Mouse (Mus musculus): Measurements from ENCODE around the gene Phpt1. TPM values are rescaled to one million over a fixed set of nuclear protein-coding genes. Genes with fewer than 3 reads are reported as not detected.

Gene Phpt1
- polyA plus RNA-seq, 1 experiment from 2014 or later: 31.2 TPM

DNA sequence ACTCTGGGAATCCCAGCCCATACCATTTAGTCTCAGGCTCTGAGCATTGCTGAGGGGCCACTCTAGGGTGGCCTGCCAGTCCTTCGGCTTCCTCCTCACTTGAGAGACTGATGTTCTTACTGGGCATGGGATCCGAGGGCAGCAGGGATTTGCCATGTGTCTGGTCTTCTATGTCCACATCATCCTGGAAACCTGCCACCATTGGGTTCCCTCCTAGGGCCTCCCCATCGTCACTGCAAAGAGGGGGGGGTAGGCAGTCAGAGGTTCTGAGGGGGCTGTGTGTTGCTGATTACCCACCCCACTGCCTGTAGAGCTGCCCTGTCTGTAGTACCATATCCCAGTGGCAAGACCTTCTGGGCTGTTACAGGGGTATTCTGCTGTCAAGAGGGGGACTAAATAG is 10.6 kb upstream of the Phpt1 start:
- H3K4me3 ChIP-seq (ENCODE audit: low read depth, low read length): no peak overlapping the region
- H3K9ac ChIP-seq (ENCODE audit: low read depth, low read length): no peak overlapping the region
- no peak overlapping the region for H3K27ac ChIP-seq (ENCODE audit: low read length)
- H3K9me3 ChIP-seq (replicated peaks; ENCODE audit: control insufficient read depth, low read length): no peaks in the 10 kb centered on the region
- H3K4me2 ChIP-seq (ENCODE audit: low read depth, low read length): no peak overlapping the region
- no peak for ATAC-seq (ENCODE audit: low read depth)
- H3K27me3 ChIP-seq (ENCODE audit: control insufficient read depth, insufficient read depth, low read depth, low read length): peaks cover 8% of the 10 kb centered on the region
- peaks cover 6% of the 10 kb centered on the region for H3K36me3 ChIP-seq (ENCODE audit: control insufficient read depth, insufficient read depth)
- H3K4me1 ChIP-seq (ENCODE audit: control insufficient read depth, low read depth, low read length): peaks cover 19% of the 10 kb centered on the region
- 73% methylated on average over 3 of the region's 3 CpGs for WGBS (ENCODE audit: insufficient replicate concordance)

DNA sequence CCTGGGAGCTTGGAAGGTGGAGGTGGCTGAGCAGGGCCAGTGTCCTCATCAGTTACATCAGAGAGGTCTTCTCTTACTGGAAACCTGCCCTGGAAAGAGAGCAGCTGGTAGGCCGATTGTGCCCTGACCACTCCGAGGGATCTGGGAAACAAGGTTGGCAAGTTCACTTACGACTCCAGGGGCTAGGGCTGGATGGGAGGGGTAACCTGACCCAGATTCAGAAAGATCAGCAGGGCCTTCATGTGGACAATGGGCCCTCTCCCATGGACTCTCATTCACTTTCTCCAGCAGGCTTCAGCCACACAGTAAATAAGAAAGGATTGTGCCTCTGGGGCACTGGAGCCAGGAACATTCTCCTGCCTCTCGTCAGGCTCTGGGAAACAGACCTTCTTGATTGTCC is 9.8 kb upstream of the Phpt1 start:
- no peak for ATAC-seq (ENCODE audit: low read depth)
- H3K4me1 ChIP-seq (ENCODE audit: control insufficient read depth, low read depth, low read length): peaks cover 23% of the 10 kb centered on the region
- H3K9me3 ChIP-seq (replicated peaks; ENCODE audit: control insufficient read depth, low read length): no peaks in the 10 kb centered on the region
- peaks cover 2% of the 10 kb centered on the region; the same call in 1 of the 2 replicates for H3K36me3 ChIP-seq (ENCODE audit: control insufficient read depth, insufficient read depth)
- WGBS (ENCODE audit: insufficient replicate concordance): 75% methylated on average over 4 of the region's 4 CpGs
- H3K27me3 ChIP-seq (ENCODE audit: control insufficient read depth, insufficient read depth, low read depth, low read length): peaks cover 16% of the 10 kb centered on the region
- no peak overlapping the region for H3K4me3 ChIP-seq (ENCODE audit: low read depth, low read length)
- no peak overlapping the region for H3K4me2 ChIP-seq (ENCODE audit: low read depth, low read length)
- H3K9ac ChIP-seq (ENCODE audit: low read depth, low read length): no peak overlapping the region
- H3K27ac ChIP-seq (ENCODE audit: low read length): no peak overlapping the region

DNA sequence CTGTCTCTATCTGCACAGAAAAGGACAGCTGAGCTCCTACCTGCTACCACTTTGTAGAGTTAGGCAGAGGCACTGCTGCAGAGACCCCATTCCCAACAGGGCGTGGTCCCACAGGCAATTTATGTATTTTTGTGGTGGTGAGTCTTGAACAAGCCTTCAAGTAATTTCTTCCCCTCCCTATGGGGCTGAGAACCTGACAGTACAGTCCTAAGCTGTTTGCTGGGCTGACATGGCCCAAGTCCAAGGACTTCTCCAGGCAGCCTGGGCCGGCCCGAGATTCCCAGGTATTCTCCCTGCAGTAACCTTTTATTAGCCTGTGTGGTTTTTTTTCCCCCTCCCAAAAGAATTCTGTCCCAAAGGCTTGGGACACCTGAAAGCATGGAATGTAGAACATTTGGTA is 9.1 kb upstream of the Phpt1 start:
- ATAC-seq (ENCODE audit: low read depth): no peak
- 80% methylated on average over 3 of the region's 3 CpGs for WGBS (ENCODE audit: insufficient replicate concordance)
- Histone ChIP-seq H3K27ac (ENCODE audit: low read length) (no peak overlapping the region), H3K4me1 (ENCODE audit: control insufficient read depth, low read depth, low read length) (peaks cover 30% of the 10 kb centered on the region), H3K4me2 (ENCODE audit: low read depth, low read length) (no peak overlapping the region), H3K27me3 (ENCODE audit: control insufficient read depth, insufficient read depth, low read depth, low read length) (peaks cover 23% of the 10 kb centered on the region), H3K9me3 (replicated peaks; ENCODE audit: control insufficient read depth, low read length) (no peaks in the 10 kb centered on the region), H3K9ac (ENCODE audit: low read depth, low read length) (no peak overlapping the region), H3K36me3 (ENCODE audit: control insufficient read depth, insufficient read depth) (peaks cover 2% of the 10 kb centered on the region; the same call in 1 of the 2 replicates), H3K4me3 (ENCODE audit: low read depth, low read length) (no peak overlapping the region)

DNA sequence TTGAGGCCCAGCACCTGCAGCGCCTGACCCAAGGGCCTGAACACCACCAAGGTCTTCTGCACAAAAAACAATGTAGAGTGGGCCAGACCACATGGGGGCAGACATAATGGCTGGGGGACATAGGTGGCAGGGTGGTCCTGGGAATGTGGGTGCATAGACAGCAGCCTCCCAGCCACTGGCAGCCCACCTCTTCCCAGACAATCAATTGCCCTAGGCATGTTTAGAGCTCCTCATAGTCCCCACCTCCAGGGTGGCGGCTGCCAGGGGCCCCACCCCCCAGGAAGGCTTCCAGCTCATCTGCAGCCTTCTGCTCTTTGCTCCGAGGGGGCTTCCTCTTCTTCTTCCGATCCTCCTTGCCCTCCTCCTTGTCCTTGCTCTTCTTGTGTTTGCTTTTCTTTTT is 8.5 kb upstream of the Phpt1 start:
- ATAC-seq (ENCODE audit: low read depth): no peak
- Histone ChIP-seq H3K4me1 (ENCODE audit: control insufficient read depth, low read depth, low read length) (peaks cover 33% of the 10 kb centered on the region), H3K9ac (ENCODE audit: low read depth, low read length) (no peak overlapping the region), H3K27me3 (ENCODE audit: control insufficient read depth, insufficient read depth, low read depth, low read length) (peaks cover 28% of the 10 kb centered on the region), H3K4me2 (ENCODE audit: low read depth, low read length) (no peak overlapping the region), H3K4me3 (ENCODE audit: low read depth, low read length) (no peak overlapping the region), H3K27ac (ENCODE audit: low read length) (no peak overlapping the region), H3K36me3 (ENCODE audit: control insufficient read depth, insufficient read depth) (peaks cover 2% of the 10 kb centered on the region; the same call in 1 of the 2 replicates), H3K9me3 (replicated peaks; ENCODE audit: control insufficient read depth, low read length) (no peaks in the 10 kb centered on the region)
- 71% methylated on average over 4 of the region's 4 CpGs for WGBS (ENCODE audit: insufficient replicate concordance)

DNA sequence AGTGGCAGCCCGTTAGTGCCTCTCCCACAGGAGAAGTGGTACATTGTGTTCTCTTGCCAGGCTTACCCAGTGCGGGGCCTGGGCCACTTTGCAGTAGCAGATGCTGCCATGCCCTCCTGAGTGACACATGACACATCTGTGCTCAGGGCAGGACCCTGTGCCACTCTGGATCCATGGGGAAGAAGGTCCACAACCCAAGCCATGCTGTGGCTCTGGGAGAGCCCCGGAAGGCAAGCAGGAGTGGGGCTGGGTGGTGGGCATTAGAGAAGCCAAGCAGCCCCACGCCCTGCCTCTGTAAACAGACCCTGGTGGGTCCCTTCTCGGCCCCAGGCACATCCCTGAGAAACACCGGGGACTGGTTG is 8.1 kb upstream of the Phpt1 start:
- H3K27me3 ChIP-seq (ENCODE audit: control insufficient read depth, insufficient read depth, low read depth, low read length): peaks cover 33% of the 10 kb centered on the region
- H3K4me3 ChIP-seq (ENCODE audit: low read depth, low read length): no peak overlapping the region
- no peak overlapping the region for H3K9ac ChIP-seq (ENCODE audit: low read depth, low read length)
- H3K4me2 ChIP-seq (ENCODE audit: low read depth, low read length): no peak overlapping the region
- no peak for ATAC-seq (ENCODE audit: low read depth)
- no peaks in the 10 kb centered on the region for H3K9me3 ChIP-seq (replicated peaks; ENCODE audit: control insufficient read depth, low read length)
- H3K27ac ChIP-seq (ENCODE audit: low read length): no peak overlapping the region
- WGBS (ENCODE audit: insufficient replicate concordance): 82% methylated on average over 6 of the region's 6 CpGs
- H3K4me1 ChIP-seq (ENCODE audit: control insufficient read depth, low read depth, low read length): peaks cover 34% of the 10 kb centered on the region
- H3K36me3 ChIP-seq (ENCODE audit: control insufficient read depth, insufficient read depth): peaks cover 2% of the 10 kb centered on the region; the same call in 1 of the 2 replicates

DNA sequence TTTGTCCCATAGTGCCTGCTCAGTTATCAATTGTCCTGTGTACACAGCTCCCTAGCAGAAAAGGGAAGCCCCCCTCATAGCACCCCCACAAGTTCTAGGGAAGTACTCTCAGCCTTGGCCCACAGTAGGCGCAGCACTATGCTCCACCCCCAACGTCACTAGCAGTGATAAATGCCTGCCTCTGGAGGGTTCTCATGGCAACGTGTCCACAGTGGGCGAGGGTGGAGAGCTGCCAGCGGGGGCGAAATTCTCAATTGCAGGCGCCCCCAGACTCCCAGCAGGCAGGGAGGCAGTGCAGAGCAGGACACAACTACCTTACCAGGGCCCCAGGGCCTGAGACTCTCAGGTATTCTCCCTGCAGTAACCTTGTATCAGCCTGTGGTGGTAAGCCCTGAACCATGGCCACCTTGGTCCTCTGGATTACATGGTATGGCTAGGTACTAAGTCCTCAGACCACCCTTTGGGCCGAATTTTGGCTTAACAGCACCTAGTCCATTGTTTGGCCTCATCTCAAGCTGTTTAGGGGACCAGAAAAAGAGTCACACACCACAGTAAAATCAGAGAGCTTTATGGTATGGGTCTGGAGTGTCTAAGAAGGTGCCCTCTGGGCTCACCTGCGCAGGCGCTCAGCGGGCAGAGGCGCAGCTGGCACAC is 7.6 kb upstream of the Phpt1 start:
- Histone ChIP-seq H3K9me3 (replicated peaks; ENCODE audit: control insufficient read depth, low read length) (no peaks in the 10 kb centered on the region), H3K4me2 (ENCODE audit: low read depth, low read length) (no peak overlapping the region), H3K27me3 (ENCODE audit: control insufficient read depth, insufficient read depth, low read depth, low read length) (peaks cover 38% of the 10 kb centered on the region), H3K4me1 (ENCODE audit: control insufficient read depth, low read depth, low read length) (peaks cover 39% of the 10 kb centered on the region), H3K36me3 (ENCODE audit: control insufficient read depth, insufficient read depth) (peaks cover 2% of the 10 kb centered on the region; the same call in 1 of the 2 replicates), H3K4me3 (ENCODE audit: low read depth, low read length) (no peak overlapping the region), H3K27ac (ENCODE audit: low read length) (no peak overlapping the region), H3K9ac (ENCODE audit: low read depth, low read length) (no peak overlapping the region)
- WGBS (ENCODE audit: insufficient replicate concordance): 34% methylated on average over 12 of the region's 12 CpGs
- no peak for ATAC-seq (ENCODE audit: low read depth)

DNA sequence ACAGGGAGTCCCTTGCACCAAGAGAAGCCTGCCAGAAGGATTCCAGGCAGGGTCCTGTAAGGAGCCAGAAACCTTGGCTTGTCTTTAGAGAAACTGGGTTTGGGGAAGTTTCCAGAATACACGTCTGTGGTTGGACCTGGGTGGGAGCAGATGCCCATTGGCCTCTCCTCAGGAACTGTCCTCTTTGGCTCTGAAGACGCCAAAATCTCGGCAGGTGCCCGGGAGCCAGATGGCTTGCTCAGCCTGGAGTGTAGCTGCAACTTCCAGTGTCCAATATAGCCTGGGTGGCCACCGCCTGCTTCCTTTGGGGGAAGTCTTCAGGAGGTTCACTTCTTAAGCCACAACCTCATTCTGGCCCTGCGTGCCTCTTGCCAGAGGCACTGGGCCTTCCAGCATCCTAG is 6.9 kb upstream of the Phpt1 start:
- peak overlapping the region; percentile 50; the same call in 1 of the 2 replicates for H3K4me2 ChIP-seq (ENCODE audit: low read depth, low read length)

DNA sequence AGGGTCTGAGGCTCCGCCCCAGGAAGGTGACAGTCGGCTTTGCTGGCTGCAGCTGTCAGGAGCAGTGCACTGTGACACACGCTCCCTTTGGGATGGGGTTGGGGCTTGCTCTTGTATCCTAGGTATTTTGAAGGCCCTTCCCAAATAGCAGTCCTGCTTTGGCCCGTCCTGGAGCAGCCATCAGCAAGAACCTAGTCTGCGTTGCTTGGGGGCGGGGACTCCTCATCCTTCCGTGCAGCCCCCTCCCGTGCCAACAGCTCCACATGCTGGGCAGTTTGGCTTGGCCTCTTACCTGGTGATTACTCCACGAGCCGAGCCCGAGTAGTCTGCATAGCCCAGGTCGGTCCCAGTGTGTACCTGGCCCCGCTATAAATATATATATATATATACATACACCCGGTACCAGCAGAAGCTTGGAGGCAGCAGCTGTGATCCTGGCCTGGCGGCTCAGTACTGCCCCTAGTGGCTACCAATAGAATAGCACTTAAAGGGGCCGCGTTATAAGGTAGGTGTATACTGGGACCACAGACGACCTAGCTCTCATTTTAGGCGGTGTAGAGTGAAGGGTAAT is 6.4 kb upstream of the Phpt1 start, which contains the start of gene Ajm1:
Gene Ajm1, minus strand, starts transcription at position 464 of the 571 bp plus-strand sequence.
- peak within 1 kb of the TSS; percentile 22; the same call in 1 of the 2 replicates for H3K4me3 ChIP-seq (ENCODE audit: low read depth, low read length)
- H3K36me3 ChIP-seq (ENCODE audit: control insufficient read depth, insufficient read depth): peaks cover 2% of the 10 kb centered on the region; the same call in 1 of the 2 replicates
- WGBS (ENCODE audit: insufficient replicate concordance): 5% methylated on average over 19 of the region's 19 CpGs
- H3K27me3 ChIP-seq (ENCODE audit: control insufficient read depth, insufficient read depth, low read depth, low read length): peaks cover 50% of the 10 kb centered on the region
- no peak within 1 kb of the TSS for H3K27ac ChIP-seq (ENCODE audit: low read length)
- no peaks in the 10 kb centered on the region for H3K9me3 ChIP-seq (replicated peaks; ENCODE audit: control insufficient read depth, low read length)
- H3K9ac ChIP-seq (ENCODE audit: low read depth, low read length): no peak within 1 kb of the TSS
- peak; percentile 64 for ATAC-seq (ENCODE audit: low read depth)
- peaks cover 41% of the 10 kb centered on the region for H3K4me1 ChIP-seq (ENCODE audit: control insufficient read depth, low read depth, low read length)
- peak within 1 kb of the TSS; percentile 50 for H3K4me2 ChIP-seq (ENCODE audit: low read depth, low read length)

More for the DNA sequence above, 6.9 kb upstream of the Phpt1 start:
- H3K4me1 ChIP-seq (ENCODE audit: control insufficient read depth, low read depth, low read length): peaks cover 41% of the 10 kb centered on the region
- ATAC-seq (ENCODE audit: low read depth): no peak
- no peak overlapping the region for H3K27ac ChIP-seq (ENCODE audit: low read length)
- no peak overlapping the region for H3K4me3 ChIP-seq (ENCODE audit: low read depth, low read length)
- H3K9ac ChIP-seq (ENCODE audit: low read depth, low read length): no peak overlapping the region
- H3K27me3 ChIP-seq (ENCODE audit: control insufficient read depth, insufficient read depth, low read depth, low read length): peaks cover 45% of the 10 kb centered on the region
- peaks cover 2% of the 10 kb centered on the region; the same call in 1 of the 2 replicates for H3K36me3 ChIP-seq (ENCODE audit: control insufficient read depth, insufficient read depth)
- no peaks in the 10 kb centered on the region for H3K9me3 ChIP-seq (replicated peaks; ENCODE audit: control insufficient read depth, low read length)
- 9% methylated on average over 6 of the region's 6 CpGs for WGBS (ENCODE audit: insufficient replicate concordance)

DNA sequence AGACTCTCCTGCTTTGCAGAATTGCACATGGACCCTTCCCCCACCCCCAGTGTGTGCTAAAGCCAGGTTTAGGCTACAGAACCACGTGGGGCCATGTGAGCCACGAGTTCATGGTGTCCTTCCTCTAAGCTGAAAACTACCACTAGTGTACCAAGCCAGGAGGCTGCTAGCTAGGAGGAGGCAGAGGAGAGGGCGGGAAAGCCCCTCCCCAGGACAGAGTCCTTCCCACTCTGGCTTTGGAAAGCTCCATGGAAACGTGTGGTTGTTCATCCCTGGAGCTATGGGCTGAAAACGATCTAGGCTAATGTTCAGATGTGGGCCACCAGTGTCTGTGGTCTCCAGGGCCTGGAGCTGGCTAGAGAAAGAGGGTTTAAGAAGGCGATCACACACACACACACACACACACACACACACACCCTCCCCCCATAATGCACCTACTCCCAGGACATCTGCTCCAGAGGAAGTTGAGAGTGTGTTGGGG is 5.6 kb upstream of the Phpt1 start:
- Histone ChIP-seq H3K9ac (ENCODE audit: low read depth, low read length) (no peak overlapping the region), H3K4me1 (ENCODE audit: control insufficient read depth, low read depth, low read length) (peaks cover 43% of the 10 kb centered on the region), H3K36me3 (ENCODE audit: control insufficient read depth, insufficient read depth) (peaks cover 2% of the 10 kb centered on the region; the same call in 1 of the 2 replicates), H3K27ac (ENCODE audit: low read length) (no peak overlapping the region), H3K27me3 (ENCODE audit: control insufficient read depth, insufficient read depth, low read depth, low read length) (peaks cover 58% of the 10 kb centered on the region), H3K9me3 (replicated peaks; ENCODE audit: control insufficient read depth, low read length) (no peaks in the 10 kb centered on the region), H3K4me2 (ENCODE audit: low read depth, low read length) (no peak overlapping the region), H3K4me3 (ENCODE audit: low read depth, low read length) (no peak overlapping the region)
- WGBS (ENCODE audit: insufficient replicate concordance): 21% methylated on average over 6 of the region's 6 CpGs
- ATAC-seq (ENCODE audit: low read depth): no peak
